Mouse (Mus musculus) retina, postnatal 7 days (tissue): ENCODE results near the gene Hmgcl.
"Not testable (repeated sequence)": the region's sequence is repeated elsewhere in the genome, so short reads cannot be mapped to it uniquely, and the experiment has no call there.

ENCODE experiments used
- DNase-seq: peaks from one replicate; pipeline ENCODE4 v3.0.0-alpha.2; 2012; ENCODE audit warnings: low read depth, low spot score

The Hmgcl gene

DNA sequence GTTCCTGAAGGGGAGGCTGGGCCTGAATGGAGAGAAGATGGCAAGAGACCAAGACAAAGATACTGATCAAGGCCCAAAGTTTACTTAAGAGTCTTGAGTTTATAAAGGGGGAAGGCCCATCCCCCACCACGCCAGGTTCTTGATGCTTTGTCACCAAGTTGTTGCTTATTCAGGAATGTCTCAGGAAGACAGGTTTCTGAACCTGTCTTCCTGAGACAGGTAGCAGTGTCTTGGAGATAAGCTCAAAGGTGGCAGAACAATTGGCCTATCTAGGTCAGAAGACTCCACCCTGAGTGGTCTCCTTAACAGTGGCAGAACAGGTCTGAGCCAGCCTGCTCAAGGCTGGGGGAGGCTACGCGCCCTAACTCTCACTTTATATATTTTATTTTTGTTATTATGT lies 19.4 kb upstream of the Hmgcl start:
- DNase-seq, result no peak

GRCm38 (mm10) chr4:135928376-135928775 lies 17.9 kb upstream of the Hmgcl start:
- DNase-seq, result no peak

GRCm38 (mm10) chr4:135929405-135929804 lies 16.8 kb upstream of the Hmgcl start:
- DNase-seq, result no peak

DNA sequence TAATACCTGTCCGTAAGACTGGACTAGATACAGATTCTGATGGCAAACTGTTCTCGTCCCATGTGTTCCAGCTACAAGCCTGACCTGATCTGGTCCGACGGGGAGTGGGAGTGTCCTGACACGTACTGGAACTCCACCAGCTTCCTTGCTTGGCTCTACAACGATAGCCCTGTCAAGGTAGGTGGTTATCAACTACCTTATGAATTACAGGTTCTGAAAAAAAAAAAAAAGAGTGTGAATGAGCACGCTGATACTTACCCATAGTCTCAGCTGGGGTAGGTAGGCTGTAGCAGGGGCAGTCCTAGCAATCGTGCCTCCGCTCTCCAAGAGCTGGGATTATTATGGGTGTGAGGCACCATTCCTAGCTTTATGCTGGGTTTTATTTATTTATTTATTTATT lies 16.4 kb upstream of the Hmgcl start:
- DNase-seq, result no peak

DNA sequence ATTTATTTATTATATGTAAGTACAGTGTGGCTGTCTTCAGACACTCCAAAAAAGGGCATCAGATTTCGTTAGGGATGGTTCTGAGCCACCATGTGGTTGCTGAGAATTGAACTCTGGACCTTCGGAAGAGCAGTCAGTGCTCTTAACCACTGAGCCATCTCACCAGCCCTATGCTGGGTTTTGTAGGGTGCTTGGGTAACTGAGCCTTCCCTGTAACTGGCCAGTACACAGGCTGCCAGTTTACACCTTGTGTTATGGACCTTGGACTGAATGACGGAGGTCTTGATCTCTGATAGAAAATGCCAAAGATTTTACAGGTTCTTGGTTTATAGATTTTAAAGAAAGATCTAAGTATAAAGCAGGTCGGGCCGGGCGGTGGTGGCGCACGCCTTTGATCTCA lies 16.0 kb upstream of the Hmgcl start:
- DNase-seq, result no peak

- no peak for DNase-seq
Observed at GRCm38 (mm10) chr4:135931832-135932231, 14.4 kb upstream of the Hmgcl start.

DNA sequence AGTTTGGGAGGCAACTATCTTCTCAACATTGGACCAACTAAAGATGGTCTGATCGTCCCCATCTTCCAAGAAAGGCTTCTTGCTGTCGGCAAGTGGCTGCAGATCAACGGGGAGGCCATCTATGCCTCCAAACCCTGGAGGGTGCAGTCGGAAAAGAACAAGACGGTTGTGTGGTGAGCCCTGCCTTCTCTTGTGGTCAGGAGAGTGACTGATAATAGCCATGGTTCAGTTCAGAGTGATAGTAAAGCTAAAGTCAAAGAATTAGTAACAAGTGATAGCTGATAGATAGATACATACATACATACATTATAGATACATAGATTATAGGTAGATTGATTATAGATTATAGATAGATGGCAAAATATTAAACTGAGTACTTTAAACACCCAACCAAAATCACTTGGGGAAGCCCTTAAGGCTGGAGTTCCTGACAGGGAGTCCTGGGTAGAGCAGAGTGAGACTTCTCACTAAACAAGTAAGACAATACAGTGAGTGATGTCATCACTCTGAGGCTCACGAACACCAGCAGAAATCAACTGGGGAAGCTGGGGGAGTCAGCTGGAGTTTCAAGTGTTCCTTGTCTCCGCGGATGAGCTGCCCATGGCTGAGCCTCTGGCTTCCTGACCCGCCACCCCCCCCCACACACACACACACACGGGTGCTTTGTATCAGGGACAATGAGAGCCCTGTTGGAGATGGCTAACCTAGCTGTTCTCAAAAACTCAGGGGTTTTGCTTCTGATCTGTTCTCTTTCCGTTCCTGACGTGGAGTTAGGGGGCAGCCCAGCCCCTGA lies 11.3 kb upstream of the Hmgcl start:
- DNase-seq, result no peak

GRCm38 (mm10) chr4:135935502-135935901 lies 10.7 kb upstream of the Hmgcl start:
- DNase-seq, result no peak

- no peak for DNase-seq
Observed at GRCm38 (mm10) chr4:135938858-135939257, 7.4 kb upstream of the Hmgcl start.

GRCm38 (mm10) chr4:135941026-135941425 lies 5.2 kb upstream of the Hmgcl start:
- DNase-seq, result not testable (repeated sequence)

DNA sequence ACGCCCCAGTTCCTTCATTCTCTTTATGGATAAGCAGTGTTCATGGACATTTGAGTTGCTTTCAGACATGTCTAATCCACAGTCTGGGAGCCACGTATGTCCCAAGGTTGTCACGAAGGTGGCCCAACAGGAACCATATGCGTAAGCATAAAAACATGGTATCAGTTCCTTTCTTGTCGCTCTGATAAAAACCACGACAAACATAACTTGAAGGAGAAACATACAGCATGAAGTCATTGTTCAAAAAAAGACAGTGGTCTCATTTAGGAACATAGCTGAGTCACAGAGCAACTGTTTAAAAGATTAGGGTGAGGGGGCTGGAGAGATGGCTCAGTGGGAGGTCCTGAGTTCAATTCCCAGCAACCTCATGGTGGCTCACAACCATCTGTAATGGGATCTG lies 4.1 kb upstream of the Hmgcl start:
- DNase-seq, result no peak

GRCm38 (mm10) chr4:135943389-135943788 lies 2.9 kb upstream of the Hmgcl start:
- no peak for DNase-seq

GRCm38 (mm10) chr4:135945706-135946105 lies 542 bp upstream of the Hmgcl start:
- no peak for DNase-seq

GRCm38 (mm10) chr4:135946659-135947301 lies 532 bp downstream of the Hmgcl start:
- DNase-seq, result no peak

GRCm38 (mm10) chr4:135948142-135948541 lies 1.9 kb downstream of the Hmgcl start:
- DNase-seq, result no peak

DNA sequence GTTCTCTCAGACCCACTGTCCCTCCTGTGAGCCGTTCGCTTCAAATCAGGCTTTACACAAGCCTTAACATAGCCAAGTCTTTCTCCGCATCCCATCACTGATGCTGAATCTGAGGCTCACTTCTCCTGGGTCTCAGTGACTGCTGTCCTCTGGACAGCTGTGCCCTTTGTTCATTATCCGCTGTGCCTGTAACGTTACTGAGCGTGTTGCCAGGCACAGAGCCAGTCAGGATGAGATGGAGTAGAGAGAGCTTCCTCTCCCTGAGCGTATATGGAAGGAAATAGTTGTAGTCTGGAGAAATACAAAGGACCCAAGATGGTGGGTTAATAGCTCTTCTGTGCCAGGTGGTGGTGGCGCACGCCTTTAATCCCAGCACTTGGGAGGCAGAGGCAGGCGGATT lies 3.2 kb downstream of the Hmgcl start:
- DNase-seq, result no peak

DNA sequence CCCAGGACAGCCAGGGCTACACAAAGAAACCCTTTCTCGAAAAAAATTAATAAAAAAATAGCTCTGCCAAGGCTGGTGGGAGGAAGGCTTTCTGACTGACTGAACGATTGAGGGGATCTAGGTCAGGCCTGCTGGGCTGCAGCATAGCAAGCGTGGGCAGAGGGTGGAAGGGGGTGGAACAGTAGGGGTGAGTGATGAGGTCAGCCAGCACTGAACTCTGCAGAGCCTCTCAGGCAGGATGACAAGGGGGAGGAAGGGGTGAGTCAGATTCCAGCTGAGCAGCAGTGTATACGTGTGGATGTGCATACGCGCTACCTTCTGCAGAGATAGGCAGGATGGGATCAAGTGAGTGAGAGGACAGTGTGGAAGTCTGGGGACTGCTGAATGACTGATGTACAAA lies 3.7 kb downstream of the Hmgcl start:
- no peak for DNase-seq

- DNase-seq, result no peak
Observed at GRCm38 (mm10) chr4:135950365-135950764, 4.1 kb downstream of the Hmgcl start.

DNA sequence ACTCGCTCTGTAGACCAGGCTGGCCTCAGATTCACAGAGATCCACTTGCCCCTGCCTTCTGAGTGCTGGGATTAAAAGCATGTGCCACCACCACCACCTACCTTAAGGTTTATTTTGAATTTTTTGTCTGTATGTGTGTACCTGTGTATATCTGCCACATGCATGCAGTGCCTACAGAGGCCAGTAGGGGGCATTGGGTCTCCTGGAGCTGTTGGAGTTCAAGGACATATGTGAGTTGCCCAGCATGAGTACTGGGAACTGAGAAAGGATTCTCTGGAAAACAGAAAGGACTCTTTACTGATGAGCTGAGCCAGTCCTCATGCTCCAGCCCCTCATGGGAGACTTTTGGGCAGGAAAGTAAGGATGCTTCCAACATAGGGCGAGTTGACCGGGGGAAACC lies 5.3 kb downstream of the Hmgcl start:
- no peak for DNase-seq

GRCm38 (mm10) chr4:135953179-135953578 lies 6.9 kb downstream of the Hmgcl start:
- DNase-seq, result no peak

DNA sequence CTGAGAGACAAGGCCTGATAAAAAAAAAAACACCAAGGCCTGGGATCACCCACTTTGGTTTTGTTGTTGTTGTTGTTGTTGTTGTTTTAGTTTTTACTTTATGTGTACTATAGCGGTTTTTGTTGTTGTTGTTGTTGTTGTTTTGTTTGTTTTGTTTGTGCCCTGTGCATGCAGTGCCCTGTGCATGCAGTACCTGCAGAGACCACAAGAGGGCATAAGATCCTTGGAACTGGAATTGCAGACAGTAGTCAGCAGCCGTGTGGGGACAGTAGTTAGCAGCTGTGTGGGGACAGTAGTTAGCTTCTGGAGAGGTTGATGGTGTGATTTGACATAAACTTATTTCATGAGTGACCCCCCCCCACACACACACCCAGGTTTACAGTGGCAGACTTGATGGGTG lies 8.0 kb downstream of the Hmgcl start:
- DNase-seq, result peak; percentile 65

DNA sequence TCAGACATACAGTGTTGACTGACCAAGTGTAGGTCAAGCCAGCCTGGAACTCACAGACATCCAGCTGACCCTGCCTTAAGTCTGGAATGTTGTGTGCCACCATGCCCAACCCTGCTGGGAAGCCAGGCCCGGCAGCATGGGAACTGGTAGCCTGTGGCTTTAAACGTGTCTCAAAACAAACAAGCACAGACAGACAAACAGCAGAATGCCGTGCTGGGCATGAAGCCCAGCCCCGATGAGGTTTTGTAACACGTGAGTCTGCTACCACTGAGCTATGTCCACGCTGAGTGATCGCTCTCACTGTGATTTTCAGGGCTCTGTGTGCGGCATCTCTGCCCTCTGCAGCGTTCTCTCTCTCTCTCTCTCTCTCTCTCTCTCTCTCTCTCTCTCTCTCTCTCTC lies 9.6 kb downstream of the Hmgcl start:
- no peak for DNase-seq

GRCm38 (mm10) chr4:135958354-135958753 lies 12.1 kb downstream of the Hmgcl start:
- DNase-seq, result no peak
